Mouse (Mus musculus) cerebellum, adult 9-10 months (tissue): ENCODE data around the gene Atp13a2.

Experiments
- DNase-seq: peaks from one replicate; pipeline ENCODE4 v3.0.0; 2022

Gene Atp13a2

GRCm38 (mm10) chr4:140962207-140962909, 24.3 kb upstream of the Atp13a2 start:
- DNase-seq: no peak

DNA sequence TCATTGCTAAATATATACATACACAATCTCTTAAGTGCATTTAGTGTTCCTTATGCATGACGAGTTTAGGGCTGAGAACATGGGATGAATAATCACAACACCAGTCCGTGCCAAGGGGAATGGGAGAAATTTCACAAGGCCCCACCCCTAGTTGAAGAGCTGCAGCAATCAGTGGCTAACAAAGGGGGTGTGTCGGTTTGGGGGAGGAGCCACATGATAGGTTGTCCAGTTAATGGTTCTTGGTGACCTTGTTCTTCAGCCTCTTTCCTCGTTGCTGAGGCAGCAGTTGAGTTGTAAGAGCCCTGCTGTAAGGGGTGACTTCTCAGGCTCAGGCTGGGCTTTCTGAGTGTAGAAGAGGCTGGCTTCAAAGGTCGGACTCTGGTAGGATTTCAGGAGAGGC, 23.7 kb upstream of the Atp13a2 start:
- peak; percentile 48 for DNase-seq

DNA sequence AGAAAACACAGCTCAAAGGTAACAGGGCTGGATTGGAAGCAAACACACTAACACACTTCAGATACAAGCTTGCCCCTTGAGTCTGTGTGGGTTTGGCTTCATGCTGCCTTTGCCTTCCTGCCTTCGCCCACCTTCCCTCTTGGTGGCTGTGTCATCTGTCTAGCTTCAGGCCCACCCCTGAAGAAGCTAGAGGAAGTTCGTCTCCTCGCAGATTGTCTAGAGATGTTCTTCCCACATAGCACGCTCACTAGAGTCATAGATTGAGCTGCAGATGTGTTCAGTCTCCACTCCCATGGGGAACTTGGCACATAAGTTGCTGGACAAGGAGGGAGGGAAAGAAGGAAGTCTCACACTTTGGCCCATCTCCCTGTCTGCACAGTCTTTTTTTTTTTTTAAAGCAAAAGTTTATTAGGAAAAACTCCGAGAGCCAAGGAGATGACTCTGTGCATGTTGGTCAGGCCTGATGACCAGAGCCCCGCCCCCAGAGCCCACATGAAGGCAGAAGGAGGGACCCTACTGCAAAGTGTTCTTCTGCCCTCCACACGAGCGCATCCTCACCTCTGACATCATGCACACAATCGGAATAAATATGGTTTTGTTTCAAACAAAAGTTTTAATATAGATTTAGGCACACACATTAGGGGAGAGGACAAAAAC, 22.6 kb upstream of the Atp13a2 start:
- DNase-seq: peak; percentile 41

DNA sequence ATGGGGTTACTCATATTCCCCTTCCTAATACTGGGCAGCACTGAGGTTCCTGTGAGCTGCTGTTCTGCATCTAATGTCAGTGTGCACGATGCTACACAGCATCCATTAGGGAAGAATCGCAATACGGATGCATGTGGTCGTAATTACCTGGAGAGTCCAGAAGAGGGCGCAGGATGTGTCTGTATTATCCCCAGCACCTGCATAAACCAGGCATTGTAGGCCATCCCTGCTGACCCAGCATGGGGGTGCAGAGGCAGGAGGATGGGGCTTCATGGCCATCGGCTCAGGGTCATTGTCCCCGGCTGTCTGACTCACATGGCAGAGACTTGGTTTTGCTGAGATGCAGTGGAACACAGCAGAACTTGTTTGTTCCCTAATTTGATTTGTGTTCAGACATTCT, 22.1 kb upstream of the Atp13a2 start:
- peak; percentile 89 for DNase-seq

DNA sequence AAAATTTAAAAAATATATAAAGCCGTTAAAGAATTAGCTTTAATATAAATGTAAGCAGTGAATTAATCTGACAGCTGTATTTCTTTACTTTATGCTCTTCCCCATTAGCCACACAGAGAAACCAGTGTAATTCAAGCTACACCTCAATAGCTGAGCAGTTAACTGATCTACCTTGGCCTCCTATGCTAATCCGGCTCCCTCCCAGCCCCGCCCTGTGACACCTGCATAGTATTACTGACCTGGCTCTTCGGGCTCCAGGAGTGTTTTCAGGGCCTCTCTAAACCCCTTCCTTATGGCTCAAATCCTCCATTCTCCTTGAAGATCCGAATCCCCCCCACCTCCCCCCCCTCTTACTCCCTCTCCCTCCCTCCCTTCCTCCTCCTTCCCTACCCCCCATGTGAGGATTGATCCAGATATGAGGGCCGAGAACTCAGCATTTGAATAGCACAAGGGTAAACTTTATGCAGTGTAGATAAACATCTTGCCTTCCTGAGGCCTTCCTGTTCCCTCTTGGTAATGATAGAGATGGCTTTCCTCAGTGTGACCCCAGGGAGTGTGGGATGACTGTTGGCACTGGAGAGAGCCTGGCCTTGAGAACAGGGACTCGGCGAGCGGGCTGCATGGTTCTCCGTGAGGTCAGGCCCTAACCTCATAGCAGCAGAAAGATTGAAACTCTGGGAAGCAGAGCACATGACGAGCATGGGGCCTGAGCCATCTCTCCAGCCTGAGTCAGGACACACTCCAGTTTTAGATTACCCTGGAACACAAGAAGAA, 19.1 kb upstream of the Atp13a2 start:
- no peak for DNase-seq

GRCm38 (mm10) chr4:140971691-140972090, 15.0 kb upstream of the Atp13a2 start:
- no peak for DNase-seq

- DNase-seq: no peak
These were observed 12.3 kb upstream of the Atp13a2 start for GRCm38 (mm10) chr4:140974408-140974807.

GRCm38 (mm10) chr4:140975356-140975755, 11.3 kb upstream of the Atp13a2 start:
- no peak for DNase-seq

DNA sequence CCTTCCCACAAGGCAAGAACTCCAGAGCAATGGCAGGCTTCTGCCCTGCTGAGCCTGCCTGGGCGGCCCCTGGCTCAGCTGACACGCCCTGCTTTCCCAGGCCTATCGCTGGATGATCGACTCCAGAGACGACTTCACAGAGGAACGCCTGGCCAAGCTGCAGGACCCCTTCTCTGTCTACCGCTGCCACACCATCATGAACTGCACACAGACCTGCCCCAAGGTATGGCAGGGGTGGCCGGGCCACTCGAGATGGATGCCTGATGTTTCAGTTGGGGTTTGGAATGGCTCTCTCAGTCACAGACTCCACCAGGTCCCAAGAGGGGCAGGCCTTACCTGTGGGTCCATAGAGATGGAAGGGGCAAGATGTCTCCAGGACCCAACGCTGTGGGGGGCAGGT, 9.4 kb upstream of the Atp13a2 start:
- no peak for DNase-seq

DNA sequence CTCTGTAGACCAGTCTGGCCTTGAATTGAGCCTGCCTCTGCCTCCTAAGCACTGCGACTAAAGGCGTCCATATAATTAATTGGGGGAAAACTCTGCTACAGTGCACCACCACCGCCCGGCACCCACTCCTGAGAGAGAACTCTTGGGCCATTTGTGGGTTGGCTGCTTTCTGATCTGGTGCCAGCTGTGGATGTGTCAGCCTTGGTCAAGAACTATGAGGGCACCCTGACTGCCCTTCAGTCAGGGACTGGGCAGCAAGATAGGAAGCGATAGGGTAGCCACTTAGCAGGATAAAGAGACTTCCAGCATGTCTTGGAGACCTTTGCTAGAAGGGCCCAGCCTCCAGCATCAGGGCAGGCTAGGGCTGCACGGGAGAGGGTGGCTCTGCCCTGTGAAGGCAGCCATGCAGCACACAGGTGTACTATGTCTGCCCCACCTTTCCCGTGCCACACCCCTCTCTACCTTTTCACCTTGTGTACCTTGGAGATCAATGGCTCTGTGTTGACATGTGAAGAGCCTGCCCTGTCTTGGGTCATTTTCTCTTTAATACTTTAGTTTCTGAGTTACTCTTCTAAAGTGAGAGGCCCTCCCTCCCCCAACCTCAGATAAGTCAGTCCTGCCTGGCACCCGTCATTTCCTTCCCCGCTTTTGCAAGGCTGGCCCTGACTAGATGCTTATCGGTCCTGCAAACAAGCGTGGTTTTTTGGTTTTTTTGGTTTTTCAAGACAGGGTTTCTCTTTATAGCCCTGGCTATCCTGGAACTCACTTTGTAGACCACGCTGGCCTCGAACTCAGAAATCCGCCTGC, 8.6 kb upstream of the Atp13a2 start:
- DNase-seq: no peak

DNA sequence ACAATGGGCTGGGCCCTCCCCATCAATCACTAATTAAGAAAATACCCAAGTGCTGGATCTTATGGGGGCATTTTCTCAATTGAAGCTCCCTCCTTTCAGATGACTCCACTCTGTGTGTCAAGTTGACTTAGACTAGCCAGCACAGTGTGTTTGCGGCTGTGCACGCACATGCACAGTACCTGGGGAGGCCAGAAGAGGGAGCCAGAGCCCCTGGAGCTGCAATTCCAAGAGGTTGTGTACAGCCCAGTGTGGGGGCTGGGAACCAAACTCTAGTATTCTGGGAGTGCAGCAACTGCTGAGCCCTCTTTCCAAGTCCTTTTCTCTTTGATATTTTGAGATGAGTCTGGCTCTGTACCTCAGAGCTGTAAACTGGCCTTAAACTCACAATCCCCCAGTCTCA, 5.1 kb upstream of the Atp13a2 start:
- no peak for DNase-seq

- no peak for DNase-seq
These were observed 3.9 kb upstream of the Atp13a2 start for GRCm38 (mm10) chr4:140982808-140983207.

DNA sequence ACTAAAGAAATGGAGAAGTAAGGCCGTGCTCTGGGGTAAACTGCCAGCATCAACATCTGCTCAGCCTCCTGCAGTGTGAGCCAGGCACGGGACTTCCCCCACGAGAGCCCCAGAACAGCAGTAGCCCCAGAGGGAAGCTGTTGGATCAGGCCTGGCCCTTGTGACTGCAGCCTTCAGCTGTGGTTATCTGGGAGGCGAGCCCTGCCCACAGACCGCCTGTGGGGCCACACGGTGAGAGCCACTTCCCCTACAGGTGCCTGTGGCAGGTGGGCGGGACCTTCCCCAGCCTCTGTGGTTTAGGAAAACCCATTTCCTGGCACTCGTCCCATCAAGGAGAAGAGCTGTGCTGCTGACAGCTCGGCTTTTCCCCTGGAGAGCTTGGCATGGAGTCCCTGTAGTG, 3.2 kb upstream of the Atp13a2 start:
- no peak for DNase-seq

GRCm38 (mm10) chr4:140984544-140984943, 2.1 kb upstream of the Atp13a2 start:
- no peak for DNase-seq

DNA sequence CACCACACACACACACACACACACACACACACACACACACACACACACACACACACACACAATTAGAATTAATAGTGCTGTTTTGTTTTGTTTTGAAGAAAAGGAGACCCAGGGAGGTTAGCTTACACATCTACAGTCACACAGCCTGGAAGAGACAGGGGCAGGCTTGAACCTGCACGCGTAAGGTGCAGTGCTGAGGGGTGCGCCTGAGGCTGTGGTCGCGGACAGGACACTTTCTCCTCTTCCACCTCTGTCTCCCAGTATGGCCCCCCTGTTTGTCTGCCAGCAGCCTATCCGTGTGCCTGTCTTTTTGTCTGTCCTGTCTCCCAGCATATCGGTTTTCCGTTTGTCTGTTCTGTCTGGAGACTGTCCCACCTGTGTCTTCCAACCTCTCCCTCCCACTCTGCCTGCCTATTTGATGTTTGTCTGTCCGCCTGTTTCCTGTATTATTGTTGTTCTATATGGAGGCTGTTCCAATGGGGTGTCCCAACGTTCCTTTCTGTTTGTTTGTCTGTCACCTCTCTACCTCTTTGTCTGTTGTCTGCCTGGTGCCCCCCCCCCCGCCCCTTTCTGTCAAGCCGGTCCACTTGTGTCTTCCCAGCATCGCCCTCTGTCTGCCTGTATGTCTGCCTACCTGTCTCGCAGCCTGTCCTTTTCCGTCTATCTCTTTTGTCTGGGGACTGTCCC, 506 bp upstream of the Atp13a2 start:
- no peak for DNase-seq

DNA sequence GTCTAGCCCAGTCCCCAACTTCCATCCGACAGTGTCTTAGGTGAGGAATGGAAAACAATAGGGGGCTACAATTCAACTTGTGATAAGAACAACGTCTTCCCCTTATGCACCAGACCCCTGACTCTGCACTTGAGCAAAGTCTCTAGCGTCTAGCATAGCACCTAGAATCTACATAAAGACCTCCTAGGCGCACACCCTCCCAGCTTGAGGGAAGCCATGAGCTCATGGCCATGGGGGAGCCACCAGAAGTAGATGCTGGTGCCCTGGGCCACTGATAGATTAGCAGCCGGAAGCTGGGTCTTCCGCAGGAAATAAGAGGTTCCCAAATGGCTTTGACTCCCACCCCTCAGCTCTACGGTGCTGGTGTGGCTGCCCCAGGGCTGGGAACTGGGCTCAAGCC, 803 bp downstream of the Atp13a2 start:
- DNase-seq: no peak

GRCm38 (mm10) chr4:140988706-140989290, 2.1 kb downstream of the Atp13a2 start:
- DNase-seq: no peak

DNA sequence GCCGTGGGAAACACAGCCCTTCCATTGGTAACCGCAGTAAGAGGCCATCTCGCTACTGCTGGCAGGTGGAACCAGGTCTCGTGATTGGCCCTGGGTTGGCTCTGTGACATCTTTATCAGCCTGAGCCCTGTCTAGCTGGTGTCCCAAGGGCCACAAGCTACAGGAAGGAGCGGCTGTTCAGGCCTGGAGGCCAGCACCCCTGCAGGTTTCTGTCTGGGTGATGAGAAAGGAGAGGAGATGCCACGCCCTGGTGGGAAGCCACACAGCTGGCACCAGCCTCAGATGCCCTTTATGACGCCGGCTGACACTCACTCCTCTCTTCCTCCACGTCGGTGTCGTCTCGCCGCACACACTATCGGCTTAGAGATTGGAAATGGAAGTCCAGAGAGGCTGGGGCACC, 2.8 kb downstream of the Atp13a2 start:
- no peak for DNase-seq

DNA sequence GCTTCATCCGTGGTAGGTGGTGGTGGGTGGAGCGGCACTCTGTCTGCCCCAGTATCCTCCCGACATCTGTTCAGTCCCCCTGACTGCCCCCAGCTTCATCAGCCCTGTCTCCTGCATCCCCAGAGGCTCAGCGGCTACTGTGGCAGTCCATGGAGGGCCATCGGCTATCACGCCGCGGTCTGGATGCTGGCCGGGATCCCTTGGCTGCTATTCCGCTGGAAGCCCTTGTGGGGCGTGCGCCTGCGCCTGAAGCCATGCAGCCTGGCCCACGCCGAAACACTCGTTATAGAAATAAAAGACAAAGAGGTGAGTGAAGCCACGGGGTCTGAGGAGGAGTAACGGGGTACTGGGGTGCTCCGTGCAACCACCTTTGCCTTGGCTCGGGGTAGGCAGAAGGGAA, 5.5 kb downstream of the Atp13a2 start:
- peak; percentile 54 for DNase-seq

GRCm38 (mm10) chr4:140993846-140994245, 7.2 kb downstream of the Atp13a2 start:
- DNase-seq: no peak

- DNase-seq: no peak
These were observed 9.1 kb downstream of the Atp13a2 start for GRCm38 (mm10) chr4:140995811-140996210.

- no peak for DNase-seq
These were observed 10.1 kb downstream of the Atp13a2 start for GRCm38 (mm10) chr4:140996812-140997211.
